Mouse (Mus musculus) urinary bladder, adult 2 months (tissue): ENCODE measurements around the gene Gm42674. TPM values are rescaled to one million over a fixed set of nuclear protein-coding genes. Genes with fewer than 3 reads are reported as not detected.

Experiments used
- DNase-seq: peaks from one replicate; pipeline ENCODE4 v3.0.0; 2022; ENCODE audit warnings: low spot score
- polyA plus RNA-seq: library from polyadenylated mRNA; depleted of rRNA; stranded (reverse); fragments of >200 nt; gene quantifications from 2 replicates; pipeline ENCODE4 v1.2.3, GENCODE M21; 2012

The Gm42674 gene
- polyA plus RNA-seq, 1 experiment = 0.41 TPM

DNA sequence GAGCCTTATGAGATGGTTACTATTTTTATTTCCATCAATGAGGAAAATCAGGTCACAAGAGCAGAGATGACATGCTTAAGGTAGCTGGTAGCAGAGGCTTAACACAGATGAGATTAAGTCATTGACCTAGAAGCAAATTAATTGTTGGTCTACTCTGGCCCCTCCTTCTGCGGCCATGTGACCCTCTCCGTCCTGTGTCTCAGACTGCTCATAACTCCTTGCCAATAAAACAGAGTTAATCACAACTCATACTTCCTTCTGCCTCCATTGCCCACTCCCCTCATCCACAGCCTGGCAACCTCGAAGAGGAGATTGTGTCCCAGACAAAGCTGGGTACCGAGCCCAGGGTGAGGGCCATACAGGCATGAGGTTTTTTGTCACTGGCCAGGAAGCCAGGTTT lies 3.5 kb upstream of the Gm42674 start:
- peak; percentile 20 for DNase-seq

DNA sequence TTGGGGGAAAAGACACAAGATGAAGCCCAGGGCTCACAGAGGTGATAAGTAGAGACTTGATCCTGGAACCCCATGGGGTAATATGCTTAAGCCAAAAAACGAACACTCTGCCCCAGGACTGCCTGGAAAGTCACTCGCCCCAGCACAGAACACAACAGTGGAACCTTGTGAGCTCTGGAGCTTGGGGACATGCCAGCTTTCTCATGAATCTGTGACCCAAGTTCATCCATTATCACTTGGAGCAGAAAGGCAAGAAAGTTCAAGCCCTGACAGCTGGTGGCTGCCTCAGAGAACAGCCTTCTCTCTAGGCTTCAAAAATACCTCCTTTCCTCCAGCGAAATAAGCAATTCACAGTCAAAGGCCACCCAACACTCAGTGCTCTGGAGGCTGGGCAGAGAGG lies 2.3 kb upstream of the Gm42674 start:
- DNase-seq = no peak

GRCm38 (mm10) chr3:90600036-90600435 lies 1.7 kb upstream of the Gm42674 start:
- no peak for DNase-seq

GRCm38 (mm10) chr3:90600458-90601195 lies 1.1 kb upstream of the Gm42674 start:
- DNase-seq = no peak

- no peak for DNase-seq
These were observed 1.9 kb downstream of the Gm42674 start, which contains the start of gene S100a4 for GRCm38 (mm10) chr3:90603623-90604022. Gene S100a4, plus strand, starts transcription at chr3:90603771.

DNA sequence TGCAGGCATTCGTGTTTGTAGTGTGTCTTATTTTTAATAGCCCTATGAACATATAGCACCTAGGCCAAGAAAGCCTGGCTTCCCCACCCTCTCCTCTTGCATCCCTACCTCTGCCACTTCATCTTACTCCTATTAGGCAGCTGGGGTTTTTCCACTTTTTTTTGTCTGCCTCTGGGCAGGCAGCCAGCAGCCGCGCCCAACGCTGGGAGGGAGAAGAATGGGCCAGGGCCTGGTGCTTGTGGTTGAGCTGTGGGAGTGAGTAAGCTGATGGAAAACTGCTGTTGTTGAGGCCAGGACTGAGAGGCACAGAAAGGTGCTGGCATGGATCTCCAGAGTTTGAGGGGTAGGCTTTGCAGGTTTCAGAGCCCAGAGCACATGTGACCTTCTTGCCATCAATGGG lies 2.7 kb downstream of the Gm42674 start:
- peak; percentile 75 for DNase-seq

DNA sequence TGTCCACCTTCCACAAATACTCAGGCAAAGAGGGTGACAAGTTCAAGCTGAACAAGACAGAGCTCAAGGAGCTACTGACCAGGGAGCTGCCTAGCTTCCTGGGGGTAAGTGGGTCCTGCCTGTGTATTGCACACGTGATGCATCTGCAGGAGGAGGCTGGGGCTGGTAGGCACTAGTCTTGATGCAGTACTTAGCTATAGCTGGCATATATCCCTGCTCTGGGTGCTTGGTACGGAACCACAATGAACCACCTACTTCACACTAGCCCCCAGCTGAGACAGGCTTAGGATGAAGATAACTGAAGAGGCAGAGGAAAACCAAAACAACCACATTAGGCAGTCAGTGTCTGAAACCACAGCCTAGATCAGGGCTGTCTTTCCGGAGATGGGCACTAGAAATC lies 3.3 kb downstream of the Gm42674 start:
- DNase-seq = no peak

DNA sequence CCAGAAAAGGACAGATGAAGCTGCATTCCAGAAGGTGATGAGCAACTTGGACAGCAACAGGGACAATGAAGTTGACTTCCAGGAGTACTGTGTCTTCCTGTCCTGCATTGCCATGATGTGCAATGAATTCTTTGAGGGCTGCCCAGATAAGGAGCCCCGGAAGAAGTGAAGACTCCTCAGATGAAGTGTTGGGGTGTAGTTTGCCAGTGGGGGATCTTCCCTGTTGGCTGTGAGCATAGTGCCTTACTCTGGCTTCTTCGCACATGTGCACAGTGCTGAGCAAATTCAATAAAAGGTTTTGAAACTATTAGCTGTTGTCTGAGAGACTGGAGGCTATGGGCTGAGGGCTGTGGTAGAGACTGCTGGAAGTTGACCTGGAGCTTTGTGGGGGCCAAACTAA lies 4.0 kb downstream of the Gm42674 start:
- DNase-seq = no peak

GRCm38 (mm10) chr3:90606185-90606584 lies 4.5 kb downstream of the Gm42674 start:
- DNase-seq = no peak

GRCm38 (mm10) chr3:90607361-90607760 lies 5.7 kb downstream of the Gm42674 start:
- no peak for DNase-seq

DNA sequence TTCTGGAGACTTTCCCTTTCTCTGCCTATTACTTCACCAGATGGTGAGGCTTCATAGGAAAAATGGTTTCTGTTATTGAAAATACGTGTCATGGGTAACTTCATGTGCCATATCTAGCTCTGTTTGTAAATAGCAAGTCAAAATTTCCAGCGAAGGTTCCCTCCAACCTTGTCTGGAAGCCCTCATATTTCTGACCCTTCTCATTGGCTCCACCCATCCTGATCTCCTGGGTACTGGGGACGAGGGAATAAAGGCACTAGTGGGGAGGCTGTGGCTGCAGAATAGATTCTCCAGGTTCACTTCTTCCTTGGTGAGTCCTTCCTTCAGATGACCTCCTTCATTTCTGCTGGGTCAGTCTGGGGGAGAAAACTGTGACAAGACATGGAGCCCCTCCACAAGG lies 6.5 kb downstream of the Gm42674 start, which contains the start of gene S100a5:
Gene S100a5, plus strand, starts transcription at position 301 of the 400 bp plus-strand sequence.
- DNase-seq = no peak

DNA sequence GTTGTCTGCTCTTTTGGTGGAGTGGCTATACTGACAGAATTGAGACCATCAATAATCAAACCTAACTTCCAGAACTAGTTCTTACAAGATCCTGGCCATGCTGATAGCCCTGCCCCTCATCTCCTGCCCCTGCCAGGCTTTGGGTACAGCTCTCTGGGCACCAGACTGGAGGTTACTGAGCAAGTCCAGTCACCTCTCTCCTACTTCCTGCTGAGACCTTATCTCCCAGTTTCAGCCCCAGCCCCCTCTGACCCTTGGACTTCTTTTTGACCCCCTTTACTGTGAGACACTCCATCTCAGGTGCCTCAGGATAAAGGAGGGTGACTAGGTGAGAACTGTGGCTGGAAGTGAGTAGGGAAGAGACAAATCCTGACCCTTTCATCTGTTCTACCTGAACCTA lies 7.4 kb downstream of the Gm42674 start:
- DNase-seq = no peak

DNA sequence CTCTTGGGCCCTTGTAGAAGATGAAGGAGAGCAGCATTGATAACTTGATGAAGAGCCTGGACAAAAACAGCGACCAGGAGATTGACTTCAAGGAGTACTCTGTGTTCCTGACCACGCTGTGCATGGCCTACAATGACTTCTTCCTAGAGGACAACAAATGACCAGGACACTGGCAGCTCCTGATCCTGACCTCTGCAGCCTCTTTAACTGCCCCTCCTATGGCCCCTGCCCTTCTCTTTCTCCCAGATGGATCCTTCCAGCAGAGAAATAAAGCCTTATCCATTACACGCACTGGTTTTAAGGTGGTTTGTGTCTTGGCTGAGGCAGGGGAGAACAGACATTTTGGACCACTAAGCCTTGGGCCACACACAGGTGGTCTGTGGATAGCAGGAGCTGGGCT lies 9.8 kb downstream of the Gm42674 start:
- DNase-seq = no peak

- DNase-seq = no peak
These were observed 10.4 kb downstream of the Gm42674 start for GRCm38 (mm10) chr3:90612061-90612460.

GRCm38 (mm10) chr3:90612728-90613291 lies 11.1 kb downstream of the Gm42674 start, which contains the start of gene S100a6:
Gene S100a6, plus strand, starts transcription at chr3:90612882.
- DNase-seq = peak; percentile 84

GRCm38 (mm10) chr3:90613461-90614147 lies 11.9 kb downstream of the Gm42674 start:
- peak; percentile 47 for DNase-seq

DNA sequence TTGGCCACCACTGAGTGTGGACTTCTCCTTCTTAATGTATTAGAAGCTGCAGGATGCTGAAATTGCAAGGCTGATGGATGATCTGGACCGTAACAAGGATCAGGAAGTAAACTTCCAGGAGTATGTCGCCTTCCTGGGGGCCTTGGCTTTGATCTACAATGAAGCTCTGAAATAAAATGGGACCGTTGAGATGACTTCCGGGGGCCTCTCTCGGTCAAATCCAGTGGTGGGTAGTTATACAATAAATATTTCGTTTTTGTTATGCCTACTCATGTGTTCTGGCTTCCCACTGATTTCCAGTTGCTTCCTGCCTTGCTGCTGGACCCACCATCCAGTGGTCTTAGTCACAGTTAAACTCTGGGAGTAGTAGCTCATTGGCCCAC lies 12.4 kb downstream of the Gm42674 start:
- DNase-seq = no peak

DNA sequence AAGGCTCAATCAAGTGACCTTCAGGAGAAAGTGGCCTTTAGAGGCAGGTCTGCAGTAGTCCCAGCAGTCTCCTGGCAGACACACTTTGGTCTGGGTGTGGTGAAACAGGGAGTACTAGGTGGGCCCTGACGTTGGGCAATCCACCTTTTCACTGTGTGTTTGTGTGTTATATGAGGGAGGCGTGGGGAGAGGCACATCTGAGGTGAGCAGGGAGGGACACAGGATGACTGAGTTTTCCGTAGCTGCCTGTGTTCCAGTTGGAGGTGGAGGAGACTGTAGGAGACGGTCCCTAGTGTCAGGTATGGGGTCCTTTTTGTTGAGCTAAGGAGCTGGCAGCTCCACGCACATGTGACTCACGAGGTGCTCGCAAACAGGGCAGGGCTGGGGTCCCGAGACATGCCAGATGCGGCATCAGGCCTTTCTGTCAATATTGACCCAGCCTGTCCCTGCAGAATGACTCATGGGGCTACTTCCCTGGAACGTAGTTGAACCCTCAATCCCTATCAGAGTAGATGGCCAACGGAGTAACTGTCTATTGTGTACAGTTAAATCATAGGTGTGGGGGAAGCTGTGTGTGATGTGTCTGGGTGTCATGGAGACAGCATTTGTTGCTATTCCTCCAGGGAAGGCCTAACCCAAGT lies 13.0 kb downstream of the Gm42674 start:
- DNase-seq = peak; percentile 57

DNA sequence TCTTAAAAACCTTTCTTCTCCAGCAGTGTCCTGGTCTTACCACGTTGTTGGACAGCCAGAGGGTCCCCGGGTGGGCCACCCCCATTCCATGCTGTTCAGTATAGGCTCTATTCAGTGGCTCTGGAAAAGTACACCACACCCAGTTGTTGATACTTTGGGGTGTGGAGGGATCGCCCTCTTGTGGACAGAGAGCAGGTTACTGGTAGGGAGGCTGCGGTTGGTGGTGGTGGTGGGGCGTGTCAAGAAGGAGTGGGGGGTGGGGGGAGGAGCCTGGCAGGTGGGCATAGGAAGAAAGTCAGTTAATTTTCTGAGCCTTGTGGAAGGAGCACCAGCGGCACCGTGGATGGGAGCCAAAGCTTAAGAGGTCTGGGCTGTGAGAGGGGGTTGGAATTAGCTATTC lies 13.7 kb downstream of the Gm42674 start:
- DNase-seq = peak; percentile 57

GRCm38 (mm10) chr3:90615911-90616310 lies 14.2 kb downstream of the Gm42674 start:
- DNase-seq = no peak

- peak; percentile 22 for DNase-seq
These were observed 15.9 kb downstream of the Gm42674 start for GRCm38 (mm10) chr3:90617586-90617985.

DNA sequence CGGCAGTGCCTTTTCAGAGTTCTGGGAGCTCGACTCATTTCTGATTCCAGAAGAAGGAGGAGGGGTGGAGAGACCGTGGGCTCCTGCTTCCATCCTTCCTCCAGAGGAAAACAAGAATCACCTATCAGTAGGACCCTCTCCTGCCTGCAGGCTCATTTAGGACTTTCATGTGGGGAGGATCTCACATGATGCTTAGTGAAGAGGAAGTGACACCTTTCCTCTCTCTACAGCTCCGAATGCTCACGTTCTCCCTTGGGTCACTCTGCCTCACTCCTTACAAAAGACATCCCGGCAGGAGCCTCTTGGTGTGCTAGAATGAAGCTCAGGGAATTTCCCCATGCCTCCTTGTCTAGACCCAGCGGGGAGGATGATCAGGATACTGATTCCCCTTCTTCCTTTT lies 19.8 kb downstream of the Gm42674 start:
- DNase-seq = no peak
